Mouse (Mus musculus) forebrain, embryonic 14.5 days (tissue): Measurements from ENCODE around the gene Gsta1. TPM values are rescaled to one million over a fixed set of nuclear protein-coding genes. Genes with fewer than 3 reads are reported as not detected.
"Not testable (repeated sequence)": the region's sequence is repeated elsewhere in the genome, so short reads cannot be mapped to it uniquely, and the experiment has no call there.

Experiments
- ATAC-seq: fragments of 200-750 bp; cut with Nextera tagmentation; 2 replicates; pipeline ENCODE4 v1.8.0; 2017; ENCODE audit warnings: mild to moderate bottlenecking, moderate library complexity
- DNase-seq: peaks from one replicate; pipeline ENCODE4 v3.0.0-alpha.2; 2015; ENCODE audit warnings: low spot score
- H3K27ac ChIP-seq: fragments of 300-500 bp; sonication (generic); 2 replicates; pipeline ENCODE4 v1.5.1; 2014; ENCODE audit warnings: low read depth, mild to moderate bottlenecking, control low read depth, low read length, moderate library complexity
- H3K27me3 ChIP-seq: fragments of 300-500 bp; sonication (generic); replicated peaks from 2 replicates; pipeline ENCODE4 v1.6.1; 2014; ENCODE audit warnings: low read length, control low read depth, mixed read lengths; ENCODE audit not compliant: control insufficient read depth, insufficient read depth
- H3K36me3 ChIP-seq: fragments of 300-500 bp; sonication (generic); 2 replicates; pipeline ENCODE4 v1.6.1; 2014; ENCODE audit warnings: low read length, control low read depth; ENCODE audit not compliant: control insufficient read depth, insufficient read depth
- H3K4me1 ChIP-seq: fragments of 300-500 bp; sonication (generic); 2 replicates; pipeline ENCODE4 v1.6.1; 2014; ENCODE audit warnings: antibody characterized with exemption, low read length, control low read depth; ENCODE audit not compliant: control insufficient read depth, insufficient read depth
- H3K4me2 ChIP-seq: fragments of 300-500 bp; sonication (generic); 2 replicates; pipeline ENCODE4 v1.6.1; 2014; ENCODE audit warnings: mild to moderate bottlenecking, control low read depth, low read length
- H3K4me3 ChIP-seq: fragments of 300-500 bp; sonication (generic); 2 replicates; pipeline ENCODE4 v1.5.1; 2014; ENCODE audit warnings: low read depth, low read length, control low read depth
- H3K9ac ChIP-seq: fragments of 300-500 bp; sonication (generic); 2 replicates; pipeline ENCODE4 v1.6.1; 2014; ENCODE audit warnings: mild to moderate bottlenecking, low read length, control low read depth, moderate library complexity
- H3K9me3 ChIP-seq: fragments of 300-500 bp; sonication (generic); replicated peaks from 2 replicates; pipeline ENCODE4 v1.6.1; 2016; ENCODE audit warnings: low read length, control low read depth, mixed read lengths; ENCODE audit not compliant: control insufficient read depth
- WGBS: fragments of 180-500 bp; shearing (Covaris S2); extraction: QIAGEN DNeasy Blood & Tissue Kit; methylation state at CpG from one replicate; pipeline ENCODE4 v1.1.7; 2014; 5-methylcytosine and 5-hydroxymethylcytosine counted together
- polyA plus RNA-seq: library from polyadenylated mRNA; unstranded; fragments of >200 nt; fragmentation: Nextera tagmentation; extraction: Ambion mirVana; gene quantifications from 2 replicates; pipeline ENCODE4 v1.2.1, GENCODE M21; 2014

Gsta1 gene
- polyA plus RNA-seq, 1 experiment from 2014 or later: not detected

DNA sequence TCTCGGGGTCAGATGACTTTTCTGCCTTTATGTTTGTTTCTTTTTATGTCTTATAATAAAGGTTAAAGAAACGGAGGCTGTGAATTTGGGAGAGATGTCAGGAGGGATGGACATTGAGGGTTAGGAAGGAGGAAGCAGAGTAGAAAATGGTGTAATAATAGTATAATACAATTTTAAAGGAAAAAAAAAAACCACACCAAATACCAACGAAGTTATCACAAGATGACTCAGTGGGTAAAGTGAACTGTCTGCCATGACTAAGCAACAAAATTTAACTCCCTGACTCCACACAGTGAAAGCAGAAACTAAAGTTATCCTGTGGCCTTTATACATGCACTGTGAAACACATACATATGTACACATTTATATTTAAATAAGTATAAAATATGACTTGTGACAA is 40.5 kb downstream of the Gsta1 start:
- H3K27me3 ChIP-seq, H3K9me3 ChIP-seq, H3K4me1 ChIP-seq, H3K9ac ChIP-seq, H3K27ac ChIP-seq, H3K36me3 ChIP-seq, ATAC-seq, H3K4me2 ChIP-seq, DNase-seq, H3K4me3 ChIP-seq: not testable (repeated sequence)
- 83% methylated on average over 3 of the region's 3 CpGs for WGBS

DNA sequence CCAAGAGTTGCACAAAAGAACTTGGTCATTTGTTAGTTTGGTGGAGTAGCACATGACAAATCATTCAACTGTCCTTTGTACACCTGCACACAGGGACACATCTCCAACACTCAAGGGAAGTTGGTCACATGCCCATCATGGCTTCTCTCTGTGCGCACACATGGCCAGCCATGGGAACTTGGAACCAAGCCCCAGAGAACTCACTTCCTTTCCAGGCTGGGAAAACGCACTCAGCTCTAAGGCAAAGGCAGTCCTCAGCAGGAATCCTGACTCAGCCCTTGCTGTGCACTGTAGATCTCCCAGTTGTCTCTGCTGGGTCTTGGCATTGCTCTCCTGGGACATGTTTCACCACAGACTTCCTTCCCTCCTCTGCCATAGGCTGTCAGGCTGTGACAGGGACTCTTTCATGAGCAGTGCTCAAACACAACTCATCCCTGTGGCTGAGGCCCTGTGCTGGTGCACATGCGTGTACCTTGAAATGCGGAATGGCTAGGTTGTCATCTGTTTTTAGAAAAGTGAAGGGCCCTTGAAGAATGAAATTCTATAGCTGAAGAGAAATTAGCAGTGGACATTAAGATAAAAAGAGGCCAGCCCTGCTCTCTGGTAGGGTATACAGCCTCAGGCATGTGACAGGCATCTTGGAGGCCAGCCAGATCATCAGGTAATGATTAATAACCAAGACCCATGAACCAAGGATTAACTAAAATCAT is 51.7 kb downstream of the Gsta1 start:
- not testable (repeated sequence) for H3K27ac ChIP-seq, H3K36me3 ChIP-seq, H3K27me3 ChIP-seq, ATAC-seq, H3K9me3 ChIP-seq, H3K9ac ChIP-seq, DNase-seq, H3K4me2 ChIP-seq, H3K4me1 ChIP-seq, H3K4me3 ChIP-seq
- 84% methylated on average over 4 of the region's 4 CpGs for WGBS

DNA sequence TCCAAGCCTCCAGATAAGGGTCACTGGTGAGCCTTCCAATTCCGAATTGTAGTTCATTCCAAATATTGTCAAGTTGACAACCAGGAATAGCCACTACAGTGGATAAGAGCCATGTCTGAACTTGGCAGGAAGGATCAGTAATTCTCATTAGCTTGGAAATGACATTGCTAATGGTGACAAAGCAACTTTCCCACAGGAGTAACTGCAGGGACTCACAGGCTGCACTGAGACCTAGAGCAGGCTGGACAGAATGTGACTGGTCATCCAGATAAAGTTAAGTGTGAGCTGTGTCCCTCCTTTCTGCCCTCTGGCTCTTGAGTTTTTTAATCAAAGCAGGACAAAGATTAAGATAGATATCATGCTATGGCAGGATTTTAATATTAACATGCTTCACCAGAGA is 58.6 kb downstream of the Gsta1 start:
- H3K9me3 ChIP-seq, DNase-seq, H3K36me3 ChIP-seq, H3K27me3 ChIP-seq, H3K9ac ChIP-seq, H3K27ac ChIP-seq, H3K4me1 ChIP-seq, H3K4me3 ChIP-seq, H3K4me2 ChIP-seq, ATAC-seq: not testable (repeated sequence)
- 78% methylated on average over 1 of the region's 1 CpGs for WGBS

DNA sequence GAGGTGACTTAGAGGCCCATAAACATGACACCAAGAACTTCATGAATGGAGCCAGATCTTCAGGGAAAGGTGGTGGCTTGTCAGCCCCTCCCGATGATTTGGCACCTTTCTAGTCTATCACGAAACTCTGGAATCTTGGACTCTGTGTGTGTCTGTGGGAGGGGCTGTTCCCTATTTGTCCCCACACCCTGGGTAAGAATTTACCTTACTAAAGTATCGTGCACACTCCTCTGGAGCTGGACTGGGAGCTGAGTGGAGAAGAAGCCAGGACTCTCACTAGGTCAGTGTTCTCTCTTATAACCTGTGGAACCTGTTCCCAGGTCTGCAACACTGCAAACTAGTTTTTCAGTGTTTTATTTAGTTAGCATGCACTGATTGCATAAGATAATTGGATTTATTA is 59.3 kb downstream of the Gsta1 start, which contains the start of gene Gm10639:
Gm10639 (plus strand) TSS at position 201 of the 400 bp plus-strand sequence.
- not testable (repeated sequence) for H3K4me2 ChIP-seq, DNase-seq, H3K4me1 ChIP-seq, H3K27me3 ChIP-seq, H3K9me3 ChIP-seq, H3K36me3 ChIP-seq, H3K9ac ChIP-seq, ATAC-seq, H3K4me3 ChIP-seq, H3K27ac ChIP-seq
- WGBS: 82% methylated on average over 3 of the region's 3 CpGs

Other genes starting within 250 kb of the Gsta1 start
- gene Gcm1, start 178.7 kb upstream of the Gsta1 start, polyA plus RNA-seq: not detected in 2 replicates
- gene Fbxo9, start 121.6 kb upstream of the Gsta1 start, polyA plus RNA-seq: 50.3 and 53.0 TPM in 2 replicates
- 30.6 and 33.8 TPM in 2 replicates for gene Ick, start 121.5 kb upstream of the Gsta1 start, polyA plus RNA-seq
- gene Gsta4, start 47.9 kb upstream of the Gsta1 start, polyA plus RNA-seq: 22.2 and 24.1 TPM in 2 replicates
- gene Gm3776, start 26.5 kb downstream of the Gsta1 start, polyA plus RNA-seq: not detected in 2 replicates
- gene Gm10639, start 59.3 kb downstream of the Gsta1 start, polyA plus RNA-seq: not detected in 2 replicates
- not detected in 2 replicates for gene Omt2a, start 84.1 kb downstream of the Gsta1 start, polyA plus RNA-seq
- not detected in 2 replicates for gene Omt2b, start 96.9 kb downstream of the Gsta1 start, polyA plus RNA-seq
- gene Gsta2, start 125.1 kb downstream of the Gsta1 start, polyA plus RNA-seq: not detected in 2 replicates
- 2.1 and 2.8 TPM in 2 replicates for gene Dppa5a, start 137.5 kb downstream of the Gsta1 start, polyA plus RNA-seq
- gene Ooep, start 148.1 kb downstream of the Gsta1 start, polyA plus RNA-seq: 5.6 and 7.3 TPM in 2 replicates
- gene Ddx43, start 165.1 kb downstream of the Gsta1 start, polyA plus RNA-seq: 0.08 TPM in 1 of 2 replicates, not detected in the other
- 0.50 and 0.51 TPM in 2 replicates for gene Cgas, start 212.6 kb downstream of the Gsta1 start, polyA plus RNA-seq
- gene Mto1, start 217.6 kb downstream of the Gsta1 start, polyA plus RNA-seq: 23.0 and 25.5 TPM in 2 replicates
- gene Gm17324, start 218.1 kb downstream of the Gsta1 start, polyA plus RNA-seq: 0.52 and 0.56 TPM in 2 replicates